Mouse (Mus musculus) ES-E14 (cell line): ENCODE data around the gene March8.

ENCODE experiments used
- MAFK ChIP-seq: IDR thresholded peaks from 2 replicates; pipeline ENCODE4 v1.6.1; 2014; ENCODE audit warnings: mild to moderate bottlenecking, low read depth, low read length, inconsistent platforms; ENCODE audit not compliant: insufficient read depth
- ZC3H11A ChIP-seq: IDR thresholded peaks from 2 replicates; pipeline ENCODE4 v1.6.1; 2012; ENCODE audit warnings: low read depth, mild to moderate bottlenecking, inconsistent platforms, low read length, borderline replicate concordance

DNA sequence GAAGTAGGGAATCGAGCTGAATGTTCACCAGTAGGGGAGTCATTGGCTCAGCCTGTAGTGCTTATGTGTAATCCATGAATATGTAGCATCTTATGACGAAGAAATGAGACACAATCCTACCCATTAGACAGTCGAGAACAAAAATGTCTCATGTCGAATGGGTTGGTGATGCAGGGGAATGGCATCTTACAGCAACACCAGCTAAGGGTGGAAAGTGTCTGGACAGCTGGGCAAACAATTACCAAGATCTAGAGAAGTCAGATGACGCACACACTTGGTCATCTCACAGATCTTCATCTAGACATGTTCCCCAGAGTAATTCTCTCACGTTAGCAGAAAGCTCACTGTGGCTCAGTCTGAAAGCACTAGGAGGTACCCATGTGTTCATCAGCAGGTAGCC lies 101.0 kb downstream of the March8 start:
- no peak for TF ChIP-seq MAFK
- no peak for TF ChIP-seq ZC3H11A
